Mouse (Mus musculus): ENCODE measurements around the gene Bcorl1. TPM values are rescaled to one million over a fixed set of nuclear protein-coding genes. Genes with fewer than 3 reads are reported as not detected.
"Not testable (repeated sequence)": the region's sequence is repeated elsewhere in the genome, so short reads cannot be mapped to it uniquely, and the experiment has no call there.

Gene Bcorl1
- total RNA-seq, 2 experiments from 2014 or later = 9.1 to 16.6 TPM

- ATAC-seq (replicated peaks; ENCODE audit: poor library complexity, severe bottlenecking) = not testable (repeated sequence)
Measured at GRCm38 (mm10) chrX:48436082-48436481, 94.9 kb downstream of the Bcorl1 start.

DNA sequence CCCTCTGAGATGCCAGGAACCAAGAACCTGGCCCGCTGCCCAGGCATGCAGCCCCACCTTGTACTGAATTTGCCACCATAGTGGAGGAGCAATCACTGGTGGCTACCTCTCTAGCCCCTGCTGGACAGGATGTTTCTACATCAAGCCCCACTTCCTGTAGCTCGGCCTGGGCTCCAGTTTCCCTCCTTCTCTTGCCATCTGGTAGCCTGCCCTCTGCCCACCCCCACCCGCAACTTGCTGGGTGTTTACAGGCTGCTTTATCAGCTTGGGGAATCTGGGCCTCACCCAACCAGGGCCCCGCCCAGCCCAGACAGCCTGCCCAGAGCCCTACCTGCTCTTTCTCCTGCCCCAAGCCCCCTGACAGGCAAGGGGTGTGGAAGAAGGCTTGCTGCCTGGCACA lies 97.9 kb downstream of the Bcorl1 start:
- peak; percentile 92 for ATAC-seq (replicated peaks; ENCODE audit: poor library complexity, severe bottlenecking)

GRCm38 (mm10) chrX:48441548-48441947 lies 100.4 kb downstream of the Bcorl1 start:
- no peak for ATAC-seq (replicated peaks; ENCODE audit: poor library complexity, severe bottlenecking)

DNA sequence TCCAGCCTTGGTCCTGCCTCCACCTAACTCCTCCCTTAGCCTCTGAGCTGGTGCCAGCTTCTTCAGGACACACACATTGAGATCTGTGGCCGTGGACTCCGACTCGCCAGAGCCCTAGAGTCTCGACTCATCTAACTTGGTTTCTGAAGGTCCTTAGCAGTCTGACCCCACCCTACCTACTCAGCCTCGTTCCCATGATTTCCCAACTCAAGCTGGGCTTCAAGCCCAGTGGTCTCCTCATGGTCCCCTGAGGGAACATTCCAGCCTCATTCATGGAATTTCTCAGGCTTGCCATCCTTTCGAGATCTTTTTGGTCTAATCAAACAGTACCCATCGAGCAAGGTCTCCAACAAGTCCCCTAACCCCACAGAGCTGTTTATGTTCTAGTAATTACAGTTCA lies 100.8 kb downstream of the Bcorl1 start:
- no peak for ATAC-seq (replicated peaks; ENCODE audit: poor library complexity, severe bottlenecking)

DNA sequence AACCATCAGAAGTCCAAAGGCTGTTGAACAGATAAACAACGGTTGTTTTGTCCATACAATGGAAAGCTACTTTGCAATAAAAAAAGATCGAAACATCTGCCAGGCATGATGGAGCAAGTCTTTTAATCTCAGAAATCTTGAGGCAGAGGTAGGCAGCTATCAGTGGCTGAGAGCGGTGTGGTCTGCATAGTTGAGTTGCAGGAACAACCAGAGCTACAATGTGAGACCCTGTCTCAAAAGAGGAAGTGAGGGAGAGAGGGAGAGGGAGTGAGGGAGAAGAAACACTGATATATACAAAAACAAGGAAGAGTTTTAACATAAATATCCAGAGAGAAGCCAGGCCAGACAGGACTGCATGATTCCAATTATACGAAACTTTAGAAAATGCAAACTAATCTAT lies 103.5 kb downstream of the Bcorl1 start:
- peak; percentile 94 for ATAC-seq (replicated peaks; ENCODE audit: poor library complexity, severe bottlenecking)

GRCm38 (mm10) chrX:48449646-48450045 lies 108.5 kb downstream of the Bcorl1 start:
- no peak for ATAC-seq (replicated peaks; ENCODE audit: poor library complexity, severe bottlenecking)

DNA sequence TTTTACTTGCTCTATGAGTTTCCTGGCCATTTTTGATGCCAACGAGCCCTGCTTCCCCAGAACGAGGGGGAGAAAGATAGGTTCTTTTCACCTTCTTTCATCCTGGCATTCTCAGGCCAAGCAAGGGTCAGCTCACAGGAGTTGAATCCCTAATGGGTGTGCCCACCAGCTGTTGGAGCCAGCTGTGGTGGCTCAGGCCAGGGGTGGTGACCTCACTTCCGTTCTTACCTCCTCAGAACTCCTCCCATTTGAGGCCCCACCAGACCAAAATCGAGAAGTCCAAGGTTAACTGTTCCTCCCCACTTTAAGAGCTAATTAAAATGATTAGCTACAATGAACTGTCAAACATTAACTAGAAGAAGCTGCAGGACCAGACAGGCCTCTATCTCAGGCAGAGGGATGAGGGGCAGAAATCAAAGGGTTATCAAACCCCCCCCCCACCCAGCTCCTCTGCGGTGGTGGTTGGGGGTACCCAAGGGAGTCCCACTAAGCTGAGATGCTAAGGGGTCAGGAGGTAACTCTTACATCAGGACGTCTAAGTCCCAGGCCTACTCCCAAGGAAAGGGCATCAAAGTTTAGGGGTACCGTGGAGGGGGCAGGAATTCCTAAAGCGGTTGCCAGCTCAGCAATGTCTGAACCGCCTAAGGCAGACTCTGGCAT lies 111.2 kb downstream of the Bcorl1 start:
- peak; percentile 53 for ATAC-seq (replicated peaks; ENCODE audit: poor library complexity, severe bottlenecking)

GRCm38 (mm10) chrX:48452931-48453673 lies 111.9 kb downstream of the Bcorl1 start:
- peak; percentile 22; the same call in 1 of the 2 replicates for ATAC-seq (replicated peaks; ENCODE audit: poor library complexity, severe bottlenecking)

DNA sequence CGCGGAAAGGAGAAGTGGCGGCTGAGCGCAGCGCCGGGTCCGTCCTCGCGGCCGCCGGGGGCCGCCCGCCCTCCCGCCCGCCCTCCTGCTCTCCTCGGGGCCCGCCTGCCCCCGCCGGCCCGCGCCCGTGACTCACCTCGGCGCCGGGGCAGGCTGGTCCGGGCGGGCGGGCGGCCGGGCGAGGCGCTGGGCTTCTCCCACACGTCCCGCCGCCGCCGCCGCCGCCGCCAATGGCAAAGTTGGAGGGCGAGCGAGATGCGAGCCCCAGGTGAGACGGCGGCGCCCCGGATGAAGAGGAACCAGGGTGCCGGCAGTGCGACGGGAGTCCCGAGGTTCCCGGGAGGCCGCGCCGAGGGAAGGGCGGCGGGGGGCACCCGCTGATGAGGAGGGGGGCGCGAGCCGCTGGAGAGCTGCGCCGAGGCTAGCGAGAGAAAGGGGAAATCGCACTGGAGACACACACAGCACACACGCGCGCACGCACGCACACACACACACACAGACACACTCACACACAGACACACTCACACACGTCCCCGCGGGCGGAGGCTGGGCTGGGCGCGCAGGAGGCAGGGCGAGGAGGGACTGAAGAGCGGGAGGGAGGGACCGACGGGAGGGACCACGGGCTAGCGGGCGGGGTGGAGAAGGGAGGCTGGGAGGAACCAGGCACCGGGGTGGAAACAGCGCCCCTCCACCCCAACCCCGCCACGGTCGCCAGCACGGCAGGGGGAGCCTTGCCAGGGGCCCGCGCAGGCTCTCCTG lies 112.8 kb downstream of the Bcorl1 start:
- ATAC-seq (replicated peaks; ENCODE audit: poor library complexity, severe bottlenecking) = peak; percentile 89

- ATAC-seq (replicated peaks; ENCODE audit: poor library complexity, severe bottlenecking) = no peak
Measured at GRCm38 (mm10) chrX:48454495-48454878, 113.3 kb downstream of the Bcorl1 start.

DNA sequence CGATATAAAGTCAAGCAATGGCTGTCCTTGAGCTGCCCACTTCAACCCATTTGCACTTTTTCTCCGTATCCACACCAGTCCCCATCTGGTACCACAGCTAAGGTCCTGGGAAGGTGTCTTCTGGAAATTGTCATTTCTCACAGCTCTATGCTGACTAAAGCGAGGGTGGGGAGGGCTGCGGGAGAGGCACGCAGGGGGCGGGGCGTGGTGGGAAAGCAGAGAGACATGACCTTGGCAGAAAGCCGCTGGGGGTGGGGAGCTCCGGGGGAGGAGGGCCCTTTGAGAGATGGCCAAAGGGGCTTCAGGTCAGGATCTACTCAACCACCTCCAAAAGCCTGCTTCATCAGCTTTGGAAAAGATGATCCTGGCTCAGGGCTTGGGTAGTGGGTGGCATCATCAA lies 113.9 kb downstream of the Bcorl1 start:
- no peak for ATAC-seq (replicated peaks; ENCODE audit: poor library complexity, severe bottlenecking)

DNA sequence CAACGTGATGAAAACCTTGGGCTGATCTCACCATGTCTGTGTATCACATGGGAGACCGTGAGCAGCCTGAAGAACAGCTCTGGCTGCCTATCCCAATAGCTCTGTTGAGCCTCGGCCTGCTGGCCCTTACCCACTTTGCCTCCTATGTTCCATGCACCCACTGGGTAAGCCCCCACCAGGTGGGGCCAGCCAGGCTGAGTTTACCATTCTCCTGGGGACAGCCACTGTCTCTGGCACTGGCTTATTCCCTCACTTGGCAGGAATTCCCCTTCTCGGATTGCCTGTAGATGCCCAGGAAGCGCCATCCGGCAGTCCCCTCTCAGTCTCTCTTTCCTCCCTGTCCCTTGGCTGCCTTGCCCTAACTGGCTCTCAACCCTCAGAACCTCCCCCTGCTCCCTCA lies 115.8 kb downstream of the Bcorl1 start:
- ATAC-seq (replicated peaks; ENCODE audit: poor library complexity, severe bottlenecking) = no peak

Other genes starting within 250 kb of the Bcorl1 start
- gene Xpnpep2, start 232.6 kb upstream of the Bcorl1 start, total RNA-seq (2014; fragmentation: Nextera tagmentation) = not detected in 2 replicates
- not detected in 2 replicates for gene Xpnpep2, start 232.6 kb upstream of the Bcorl1 start, total RNA-seq (2017)
- 58.7 and 63.8 TPM in 2 replicates for gene Sash3, start 194.9 kb upstream of the Bcorl1 start, total RNA-seq (2014; fragmentation: Nextera tagmentation)
- gene Sash3, start 194.9 kb upstream of the Bcorl1 start, total RNA-seq (2017) = 74.4 and 84.7 TPM in 2 replicates
- gene Zdhhc9, start 132.5 kb upstream of the Bcorl1 start, total RNA-seq (2014; fragmentation: Nextera tagmentation) = 22.9 and 26.2 TPM in 2 replicates
- gene Zdhhc9, start 132.5 kb upstream of the Bcorl1 start, total RNA-seq (2017) = 5.6 and 8.3 TPM in 2 replicates
- 39.7 and 45.3 TPM in 2 replicates for gene Utp14a, start 84.5 kb upstream of the Bcorl1 start, total RNA-seq (2014; fragmentation: Nextera tagmentation)
- gene Utp14a, start 84.5 kb upstream of the Bcorl1 start, total RNA-seq (2017) = 91.9 and 95.0 TPM in 2 replicates
- gene Elf4, start 121.8 kb downstream of the Bcorl1 start, total RNA-seq (2014; fragmentation: Nextera tagmentation) = 45.1 and 47.2 TPM in 2 replicates
- 12.7 and 13.8 TPM in 2 replicates for gene Elf4, start 121.8 kb downstream of the Bcorl1 start, total RNA-seq (2017)
- gene Aifm1, start 172.2 kb downstream of the Bcorl1 start, total RNA-seq (2014; fragmentation: Nextera tagmentation) = 67.0 TPM in 2 replicates
- 85.6 and 97.1 TPM in 2 replicates for gene Aifm1, start 172.2 kb downstream of the Bcorl1 start, total RNA-seq (2017)
- gene Rab33a, start 177.9 kb downstream of the Bcorl1 start, total RNA-seq (2014; fragmentation: Nextera tagmentation) = not detected in 2 replicates
- gene Rab33a, start 177.9 kb downstream of the Bcorl1 start, total RNA-seq (2017) = not detected in 2 replicates

Measured in granulocyte monocyte progenitor cell, adult 5-6 weeks (primary cell).